Mouse (Mus musculus) common myeloid progenitor, adult 5-6 weeks (primary cell): ENCODE data around the gene Cpa2. TPM values are rescaled to one million over a fixed set of nuclear protein-coding genes. Genes with fewer than 3 reads are reported as not detected.

Experiments
- ATAC-seq: replicated peaks from 2 replicates; pipeline ENCODE4 v1.8.0; 2016; ENCODE audit warnings: low read depth, mild to moderate bottlenecking, moderate TSS enrichment, inconsistent platforms; ENCODE audit not compliant: poor library complexity, severe bottlenecking
- total RNA-seq: library from RNA; stranded (forward); fragments of 200-1000, 187-1606 nt; gene quantifications from 2 replicates; pipeline ENCODE4 v1.2.3, GENCODE M21; 2017

Gene Cpa2
- total RNA-seq, 1 experiment from 2014 or later = not detected

- ATAC-seq = no peak
Observed at GRCm38 (mm10) chr6:30573380-30573779, 32.0 kb downstream of the Cpa2 start.

- ATAC-seq = no peak
Observed at GRCm38 (mm10) chr6:30574945-30575344, 33.6 kb downstream of the Cpa2 start.

GRCm38 (mm10) chr6:30576477-30577203, 35.3 kb downstream of the Cpa2 start:
- no peak for ATAC-seq

GRCm38 (mm10) chr6:30579961-30580840, 38.8 kb downstream of the Cpa2 start:
- ATAC-seq = no peak

GRCm38 (mm10) chr6:30580841-30581176, 39.4 kb downstream of the Cpa2 start:
- no peak for ATAC-seq

- ATAC-seq = no peak
Observed at GRCm38 (mm10) chr6:30586886-30587442, 45.6 kb downstream of the Cpa2 start.

GRCm38 (mm10) chr6:30589819-30590218, 48.4 kb downstream of the Cpa2 start:
- no peak for ATAC-seq

GRCm38 (mm10) chr6:30591851-30592404, 50.5 kb downstream of the Cpa2 start:
- no peak for ATAC-seq

- 0 out of 2 replicates have a peak, but pooled peaks have one; percentile 25 for ATAC-seq
Observed at GRCm38 (mm10) chr6:30592417-30592974, 51.1 kb downstream of the Cpa2 start.

GRCm38 (mm10) chr6:30594364-30594763, 53.0 kb downstream of the Cpa2 start:
- ATAC-seq = no peak

- no peak for ATAC-seq
Observed at GRCm38 (mm10) chr6:30596230-30596898, 55.0 kb downstream of the Cpa2 start.

- no peak for ATAC-seq
Observed at GRCm38 (mm10) chr6:30600033-30600432, 58.7 kb downstream of the Cpa2 start.

GRCm38 (mm10) chr6:30600995-30601394, 59.6 kb downstream of the Cpa2 start:
- ATAC-seq = no peak

GRCm38 (mm10) chr6:30604342-30604867, 63.0 kb downstream of the Cpa2 start:
- no peak for ATAC-seq

GRCm38 (mm10) chr6:30605111-30605510, 63.7 kb downstream of the Cpa2 start:
- ATAC-seq = no peak

- peak; percentile 79 for ATAC-seq
Observed at GRCm38 (mm10) chr6:30605672-30606071, 64.3 kb downstream of the Cpa2 start.

GRCm38 (mm10) chr6:30610710-30611109, 69.3 kb downstream of the Cpa2 start, which contains the start of gene Cpa5:
Gene Cpa5 (plus strand): TSS chr6:30611010.
- no peak for ATAC-seq

GRCm38 (mm10) chr6:30611212-30611611, 69.8 kb downstream of the Cpa2 start:
- ATAC-seq = no peak
